Mouse (Mus musculus) olfactory bulb, adult 2 months (tissue): ENCODE measurements around the gene Oaf. TPM values are rescaled to one million over a fixed set of nuclear protein-coding genes. Genes with fewer than 3 reads are reported as not detected.

ENCODE experiments used
- H3K27ac ChIP-seq: fragments of 200-500 bp; 2 replicates; pipeline ENCODE4 v1.5.1; 2012; ENCODE audit warnings: low read depth, low read length; ENCODE audit not compliant: insufficient read depth
- H3K4me1 ChIP-seq: fragments of 200-500 bp; 2 replicates; pipeline ENCODE4 v1.6.1; 2012; ENCODE audit warnings: low read length; ENCODE audit not compliant: control insufficient read depth, insufficient read depth
- H3K4me3 ChIP-seq: fragments of 200-500 bp; 2 replicates; pipeline ENCODE4 v1.5.1; 2012; ENCODE audit warnings: mild to moderate bottlenecking, low read depth, low read length, moderate library complexity; ENCODE audit not compliant: insufficient read depth
- CTCF ChIP-seq: fragments of 200-500 bp; IDR thresholded peaks from 2 replicates; pipeline ENCODE4 v1.5.1; 2012; ENCODE audit warnings: low read depth, mild to moderate bottlenecking, low read length, moderate library complexity; ENCODE audit not compliant: insufficient read depth
- POLR2A ChIP-seq: fragments of 200-500 bp; IDR thresholded peaks from 2 replicates; pipeline ENCODE4 v1.6.1; 2012; ENCODE audit warnings: mild to moderate bottlenecking, low read depth, low read length, moderate library complexity; ENCODE audit not compliant: insufficient read depth
- WGBS: fragments of 180-500 bp; shearing (Covaris S2); methylation state at CpG from one replicate; pipeline ENCODE4 v1.1.7; 2018; 5-methylcytosine and 5-hydroxymethylcytosine counted together
- polyA plus RNA-seq: library from polyadenylated mRNA; stranded (reverse); fragments of >200 nt; gene quantifications from 2 replicates; pipeline ENCODE4 v1.2.4, GENCODE M21; 2012; ENCODE audit warnings: low replicate concordance; ENCODE audit not compliant: missing spikeins, insufficient read depth, insufficient read length

The Oaf gene
- polyA plus RNA-seq, 1 experiment, result not detected

- H3K27ac ChIP-seq, result no peak overlapping the region
- no peak overlapping the region for H3K4me3 ChIP-seq
- TF ChIP-seq CTCF, result no peak
- TF ChIP-seq POLR2A, result no peak
- WGBS, result 68% methylated on average over 8 of the region's 8 CpGs
- H3K4me1 ChIP-seq, result peaks cover 4% of the 10 kb centered on the region; the same call in 1 of the 2 replicates
Measured at GRCm38 (mm10) chr9:43222429-43222715, 17.3 kb downstream of the Oaf start.

- Histone ChIP-seq H3K27ac (no peak overlapping the region), H3K4me3 (no peak overlapping the region), H3K4me1 (peaks cover 4% of the 10 kb centered on the region; the same call in 1 of the 2 replicates)
- WGBS, result 45% methylated on average over 18 of the region's 18 CpGs
- no peak for TF ChIP-seq CTCF
- TF ChIP-seq POLR2A, result no peak
Measured at GRCm38 (mm10) chr9:43221643-43222428, 17.9 kb downstream of the Oaf start.

GRCm38 (mm10) chr9:43210771-43211450, 28.8 kb downstream of the Oaf start:
- Histone ChIP-seq H3K4me3 (no peak overlapping the region), H3K27ac (no peak overlapping the region), H3K4me1 (peaks cover 6% of the 10 kb centered on the region)
- WGBS, result 35% methylated on average over 11 of the region's 11 CpGs
- TF ChIP-seq CTCF (no peak), POLR2A (no peak)

- TF ChIP-seq CTCF (no peak), POLR2A (no peak)
- peaks cover 12% of the 10 kb centered on the region for H3K4me1 ChIP-seq
- H3K27ac ChIP-seq, result no peak within 1 kb of the TSS
- H3K4me3 ChIP-seq, result no peak within 1 kb of the TSS
- WGBS, result 35% methylated on average over 13 of the region's 13 CpGs
Measured at GRCm38 (mm10) chr9:43210190-43210682, 29.5 kb downstream of the Oaf start, which contains the start of gene Pou2f3. Gene Pou2f3, minus strand, starts transcription at chr9:43210369.

GRCm38 (mm10) chr9:43206022-43206390, 33.7 kb downstream of the Oaf start:
- no peak overlapping the region for H3K27ac ChIP-seq
- TF ChIP-seq POLR2A (no peak), CTCF (no peak)
- H3K4me1 ChIP-seq, result peaks cover 16% of the 10 kb centered on the region
- no peak overlapping the region for H3K4me3 ChIP-seq
- WGBS, result 8% methylated on average over 15 of the region's 15 CpGs

- TF ChIP-seq POLR2A (no peak), CTCF (no peak)
- Histone ChIP-seq H3K27ac (no peak overlapping the region), H3K4me1 (peaks cover 15% of the 10 kb centered on the region), H3K4me3 (no peak overlapping the region)
- WGBS, result 3% methylated on average over 40 of the region's 41 CpGs
Measured at GRCm38 (mm10) chr9:43205343-43206021, 34.2 kb downstream of the Oaf start.

- 43% methylated on average over 5 of the region's 5 CpGs for WGBS
- TF ChIP-seq POLR2A (no peak), CTCF (no peak)
Measured at GRCm38 (mm10) chr9:43200212-43200611, 39.5 kb downstream of the Oaf start.

GRCm38 (mm10) chr9:43194001-43194400, 45.7 kb downstream of the Oaf start:
- H3K27ac ChIP-seq, result no peak overlapping the region
- TF ChIP-seq CTCF (no peak), POLR2A (no peak)
- no peaks in the 10 kb centered on the region for H3K4me1 ChIP-seq
- no peak overlapping the region for H3K4me3 ChIP-seq
- 46% methylated on average over 9 of the region's 9 CpGs for WGBS

More at GRCm38 (mm10) chr9:43200212-43200611, 39.5 kb downstream of the Oaf start:
- H3K27ac ChIP-seq, result no peak overlapping the region
- H3K4me1 ChIP-seq, result peaks cover 4% of the 10 kb centered on the region; the same call in 1 of the 2 replicates
- no peak overlapping the region for H3K4me3 ChIP-seq
